Mouse (Mus musculus): ENCODE measurements around the gene Gm4969.

DNA sequence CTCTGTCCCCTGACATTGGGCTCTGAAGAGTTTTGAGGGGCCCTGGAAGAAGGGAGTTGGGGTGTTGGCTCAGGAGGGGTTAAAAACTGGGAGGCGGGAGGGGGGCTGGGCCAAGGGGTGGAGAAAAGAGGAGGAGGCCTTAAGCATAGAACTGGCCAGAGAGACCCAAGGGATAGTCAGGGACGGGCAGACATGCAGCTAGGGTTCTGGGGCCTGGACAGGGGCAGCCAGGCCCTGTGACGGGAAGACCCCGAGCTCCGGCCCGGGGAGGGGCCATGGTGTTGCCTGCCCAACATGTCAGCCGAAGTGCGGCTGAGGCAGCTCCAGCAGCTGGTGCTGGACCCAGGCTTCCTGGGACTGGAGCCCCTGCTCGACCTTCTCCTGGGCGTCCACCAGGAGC is 34.5 kb downstream of the Gm4969 start, which contains the start of gene Dmpk:
- TF ChIP-seq CTCF (IDR thresholded peaks at IDR 0.05; ENCODE audit: control insufficient read depth, insufficient read depth, insufficient read length) (no peak), USF1 (IDR thresholded peaks at IDR 0.05; ENCODE audit: low read depth) (no peak)

Data from C2C12 (cell line).